Mouse (Mus musculus): ENCODE results near the gene Fam189a2. TPM values are rescaled to one million over a fixed set of nuclear protein-coding genes. Genes with fewer than 3 reads are reported as not detected.

Fam189a2 gene
- 0.06 and 0.08 TPM in 2 replicates for polyA plus RNA-seq (2015; fragmentation: Nextera tagmentation; extraction: Ambion mirVana)

DNA sequence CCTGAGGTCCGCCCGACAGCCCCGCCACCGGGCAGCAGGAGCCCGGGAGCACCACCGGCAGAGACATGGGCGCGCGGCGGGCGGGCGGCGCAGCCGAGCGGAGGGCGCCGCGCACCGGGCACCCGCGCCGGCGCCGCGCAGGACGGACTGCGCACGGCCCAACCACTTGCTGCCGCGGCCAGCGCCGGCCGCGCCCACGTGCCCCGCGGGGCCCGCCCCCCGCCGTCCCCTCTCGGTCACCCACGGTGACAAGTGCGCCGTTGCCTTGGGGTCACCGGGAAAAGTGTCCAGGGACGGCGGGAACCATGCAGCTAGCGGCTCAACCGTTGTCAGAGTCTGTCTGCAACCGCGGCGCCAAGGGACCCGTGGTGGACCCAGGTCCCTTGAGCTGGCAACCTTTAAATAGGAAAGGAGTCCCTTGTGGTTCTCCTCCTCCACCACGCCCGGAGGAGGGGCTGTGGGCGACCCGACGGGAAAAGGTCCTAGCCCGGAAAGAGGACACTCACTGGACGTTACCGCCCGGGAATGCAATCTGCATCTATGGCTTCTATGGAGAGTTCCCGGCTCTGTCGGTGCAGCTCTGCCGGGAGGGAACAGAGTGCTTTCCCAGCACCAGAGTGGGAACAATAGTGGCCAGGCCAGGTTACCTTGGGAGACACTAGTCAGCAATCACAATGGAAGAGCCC is at the start of gene Fam189a2:
Gene Fam189a2 (minus strand): TSS at position 149 of the 686 bp plus-strand sequence.
- peak; percentile 60 for ATAC-seq (ENCODE audit: low read depth)
- WGBS (ENCODE audit: insufficient replicate concordance) = under 1% methylated on average over 50 of the region's 65 CpGs
- Histone ChIP-seq H3K9me3 (replicated peaks; ENCODE audit: control insufficient read depth, low read length) (no peaks in the 10 kb centered on the region), H3K4me3 (ENCODE audit: low read depth, low read length) (peak within 1 kb of the TSS; percentile 55), H3K4me1 (ENCODE audit: control insufficient read depth, low read depth, low read length) (no peaks in the 10 kb centered on the region), H3K9ac (ENCODE audit: low read depth, low read length) (no peak within 1 kb of the TSS), H3K27ac (ENCODE audit: low read length) (no peak within 1 kb of the TSS), H3K36me3 (ENCODE audit: control insufficient read depth, insufficient read depth) (no peaks in the 10 kb centered on the region), H3K4me2 (ENCODE audit: low read depth, low read length) (peak within 1 kb of the TSS; percentile 60), H3K27me3 (ENCODE audit: control insufficient read depth, insufficient read depth, low read depth, low read length) (peaks cover 42% of the 10 kb centered on the region)

DNA sequence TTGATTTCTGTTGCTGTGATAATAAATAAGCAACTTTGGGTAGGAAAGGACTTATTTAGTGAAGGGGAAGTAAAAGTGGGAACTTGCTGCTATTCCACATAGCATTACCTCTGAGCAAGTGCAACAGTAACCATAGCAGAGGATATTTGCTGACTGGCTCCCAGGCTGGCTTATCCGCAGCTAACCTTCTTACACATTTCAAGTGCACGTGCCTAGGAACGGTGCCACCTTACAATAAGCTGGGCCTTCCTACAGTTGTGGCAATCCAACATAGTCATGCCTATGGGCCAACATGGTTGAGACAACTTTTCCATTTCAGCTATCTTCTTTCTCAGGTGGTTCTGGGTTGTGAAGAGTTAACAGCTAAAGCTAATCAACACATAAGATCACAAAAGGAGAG is 46.8 kb upstream of the Fam189a2 start:
- no peak overlapping the region for H3K4me2 ChIP-seq (ENCODE audit: low read depth, low read length)
- no peak overlapping the region for H3K4me3 ChIP-seq (ENCODE audit: low read depth, low read length)
- no peak overlapping the region for H3K9ac ChIP-seq (ENCODE audit: low read depth, low read length)
- H3K27ac ChIP-seq (ENCODE audit: low read length) = no peak overlapping the region
- no peak for ATAC-seq (ENCODE audit: low read depth)
- no peaks in the 10 kb centered on the region for H3K27me3 ChIP-seq (ENCODE audit: control insufficient read depth, insufficient read depth, low read depth, low read length)
- H3K9me3 ChIP-seq (replicated peaks; ENCODE audit: control insufficient read depth, low read length) = no peaks in the 10 kb centered on the region
- 63% methylated on average over 3 of the region's 3 CpGs for WGBS (ENCODE audit: insufficient replicate concordance)
- no peaks in the 10 kb centered on the region for H3K4me1 ChIP-seq (ENCODE audit: control insufficient read depth, low read depth, low read length)
- H3K36me3 ChIP-seq (ENCODE audit: control insufficient read depth, insufficient read depth) = no peaks in the 10 kb centered on the region

DNA sequence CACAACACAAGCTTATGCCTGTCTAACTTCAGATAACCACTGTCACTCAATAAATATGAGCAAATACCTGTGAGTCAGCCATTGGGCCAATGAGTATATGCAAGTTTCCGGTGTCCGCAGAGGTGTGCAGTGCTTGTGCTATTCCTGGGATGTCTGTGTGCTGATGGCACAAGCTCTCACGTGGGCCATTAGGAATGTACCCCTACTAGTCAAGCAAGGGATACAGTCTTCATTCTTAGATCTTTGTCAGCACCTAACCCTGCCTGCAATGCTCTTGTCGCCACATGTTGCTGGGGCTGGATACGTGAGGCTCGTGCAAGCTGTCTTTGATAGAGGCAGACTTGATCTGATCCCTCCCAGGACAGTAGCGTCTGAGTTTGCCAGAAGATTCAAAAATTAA is 45.7 kb upstream of the Fam189a2 start:
- Histone ChIP-seq H3K27ac (ENCODE audit: low read length) (no peak overlapping the region), H3K4me3 (ENCODE audit: low read depth, low read length) (no peak overlapping the region), H3K9me3 (replicated peaks; ENCODE audit: control insufficient read depth, low read length) (no peaks in the 10 kb centered on the region), H3K27me3 (ENCODE audit: control insufficient read depth, insufficient read depth, low read depth, low read length) (no peaks in the 10 kb centered on the region), H3K36me3 (ENCODE audit: control insufficient read depth, insufficient read depth) (no peaks in the 10 kb centered on the region), H3K9ac (ENCODE audit: low read depth, low read length) (no peak overlapping the region), H3K4me1 (ENCODE audit: control insufficient read depth, low read depth, low read length) (no peaks in the 10 kb centered on the region), H3K4me2 (ENCODE audit: low read depth, low read length) (no peak overlapping the region)
- 64% methylated on average over 7 of the region's 7 CpGs for WGBS (ENCODE audit: insufficient replicate concordance)
- ATAC-seq (ENCODE audit: low read depth) = no peak

DNA sequence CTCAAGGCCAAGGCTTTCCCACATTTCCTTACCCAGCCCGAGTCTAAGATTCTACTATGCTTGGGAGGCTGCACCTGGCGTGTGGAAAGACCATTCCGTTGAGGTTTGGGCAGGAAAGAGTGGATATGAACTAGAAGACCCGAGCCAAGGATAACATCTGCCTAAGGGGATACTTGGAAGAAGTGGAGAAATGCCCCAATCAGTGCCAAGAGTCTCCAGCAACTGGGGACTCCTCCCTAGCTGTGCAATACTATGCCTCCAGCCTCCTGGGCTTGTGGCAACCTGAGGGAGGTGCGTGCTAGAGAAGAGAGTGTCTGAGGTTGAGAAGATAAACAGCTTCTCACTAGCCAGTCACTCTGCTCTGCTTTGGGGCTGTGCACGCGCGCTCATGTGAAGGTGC is 45.1 kb upstream of the Fam189a2 start:
- H3K4me2 ChIP-seq (ENCODE audit: low read depth, low read length) = no peak overlapping the region
- no peaks in the 10 kb centered on the region for H3K9me3 ChIP-seq (replicated peaks; ENCODE audit: control insufficient read depth, low read length)
- no peak for ATAC-seq (ENCODE audit: low read depth)
- H3K9ac ChIP-seq (ENCODE audit: low read depth, low read length) = no peak overlapping the region
- WGBS (ENCODE audit: insufficient replicate concordance) = 74% methylated on average over 8 of the region's 8 CpGs
- H3K4me3 ChIP-seq (ENCODE audit: low read depth, low read length) = no peak overlapping the region
- no peak overlapping the region for H3K27ac ChIP-seq (ENCODE audit: low read length)
- H3K4me1 ChIP-seq (ENCODE audit: control insufficient read depth, low read depth, low read length) = no peaks in the 10 kb centered on the region
- no peaks in the 10 kb centered on the region for H3K27me3 ChIP-seq (ENCODE audit: control insufficient read depth, insufficient read depth, low read depth, low read length)
- H3K36me3 ChIP-seq (ENCODE audit: control insufficient read depth, insufficient read depth) = no peaks in the 10 kb centered on the region

DNA sequence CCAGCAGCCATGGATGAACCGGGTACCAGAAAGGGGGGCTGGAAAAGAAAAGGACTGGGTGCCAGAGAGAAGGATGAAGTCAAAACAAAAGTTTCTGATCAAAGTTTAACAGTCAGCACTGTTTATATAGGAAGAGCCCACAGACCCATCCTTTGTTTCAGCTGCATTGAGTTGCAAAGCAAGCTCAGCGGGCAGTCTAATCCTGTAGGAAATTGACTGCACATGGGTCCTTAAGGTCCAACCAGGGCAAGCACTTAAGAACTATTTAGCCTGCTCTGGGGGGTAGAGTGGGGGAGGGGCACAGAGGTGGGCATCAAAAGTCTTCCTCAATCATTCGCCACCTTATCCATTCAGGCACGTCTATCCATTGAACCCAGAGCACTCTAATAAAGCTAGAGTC is 42.3 kb upstream of the Fam189a2 start:
- Histone ChIP-seq H3K27ac (ENCODE audit: low read length) (no peak overlapping the region), H3K4me3 (ENCODE audit: low read depth, low read length) (no peak overlapping the region), H3K4me2 (ENCODE audit: low read depth, low read length) (no peak overlapping the region), H3K9ac (ENCODE audit: low read depth, low read length) (no peak overlapping the region), H3K36me3 (ENCODE audit: control insufficient read depth, insufficient read depth) (no peaks in the 10 kb centered on the region), H3K27me3 (ENCODE audit: control insufficient read depth, insufficient read depth, low read depth, low read length) (no peaks in the 10 kb centered on the region), H3K4me1 (ENCODE audit: control insufficient read depth, low read depth, low read length) (no peaks in the 10 kb centered on the region), H3K9me3 (replicated peaks; ENCODE audit: control insufficient read depth, low read length) (no peaks in the 10 kb centered on the region)
- 64% methylated on average over 4 of the region's 4 CpGs for WGBS (ENCODE audit: insufficient replicate concordance)
- no peak for ATAC-seq (ENCODE audit: low read depth)

DNA sequence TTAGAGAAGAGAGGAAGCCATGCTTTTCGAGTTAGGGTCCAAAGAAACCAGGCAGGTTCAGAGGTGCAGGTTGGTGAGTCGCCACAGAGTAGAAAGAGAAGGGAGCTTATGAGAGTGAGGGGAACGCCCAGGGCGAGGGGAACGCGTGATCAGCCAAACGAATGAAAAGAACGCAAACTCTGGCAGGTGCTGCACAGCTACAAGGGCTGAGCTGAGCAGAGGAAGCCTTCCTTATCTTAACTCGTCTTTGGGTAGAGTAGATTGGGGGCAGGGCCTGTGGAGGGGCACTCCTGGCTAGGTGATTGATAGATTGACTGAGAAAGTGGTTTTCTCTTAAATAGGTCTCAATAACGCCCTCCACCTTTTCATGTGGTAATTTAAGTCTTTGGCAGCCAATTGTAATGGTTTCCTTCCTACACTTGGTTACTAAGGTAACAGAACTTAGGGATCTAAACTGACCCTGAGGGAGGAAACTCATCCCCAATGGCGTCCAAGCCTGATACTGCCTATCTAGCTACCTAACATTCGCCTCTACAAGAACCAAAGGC is 33.6 kb upstream of the Fam189a2 start:
- ATAC-seq (ENCODE audit: low read depth) = no peak

DNA sequence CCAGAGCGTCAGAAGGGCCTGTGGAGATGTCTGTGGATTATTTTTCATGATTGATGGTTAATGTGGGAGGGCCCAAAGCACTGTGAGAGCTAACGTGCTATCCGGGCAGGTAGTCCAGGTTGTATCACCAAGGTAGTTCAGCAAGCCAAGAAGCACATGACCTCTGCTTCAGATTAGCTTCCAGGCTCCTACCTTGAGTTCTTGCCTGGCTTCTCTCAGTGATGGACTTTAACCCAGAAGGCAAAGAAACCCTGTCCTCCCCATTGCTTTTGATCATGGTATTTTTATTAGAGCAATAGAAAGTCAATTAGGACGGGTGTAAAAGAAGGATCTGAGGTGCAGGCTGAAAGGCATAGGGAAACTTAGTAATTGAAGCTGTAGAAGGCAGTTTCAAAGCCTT is 32.8 kb upstream of the Fam189a2 start:
- Histone ChIP-seq H3K27ac (ENCODE audit: low read length) (no peak overlapping the region), H3K36me3 (ENCODE audit: control insufficient read depth, insufficient read depth) (no peaks in the 10 kb centered on the region), H3K9ac (ENCODE audit: low read depth, low read length) (no peak overlapping the region), H3K9me3 (replicated peaks; ENCODE audit: control insufficient read depth, low read length) (no peaks in the 10 kb centered on the region), H3K4me3 (ENCODE audit: low read depth, low read length) (no peak overlapping the region), H3K4me1 (ENCODE audit: control insufficient read depth, low read depth, low read length) (no peaks in the 10 kb centered on the region), H3K4me2 (ENCODE audit: low read depth, low read length) (no peak overlapping the region), H3K27me3 (ENCODE audit: control insufficient read depth, insufficient read depth, low read depth, low read length) (no peaks in the 10 kb centered on the region)
- WGBS (ENCODE audit: insufficient replicate concordance) = 51% methylated on average over 4 of the region's 4 CpGs
- no peak for ATAC-seq (ENCODE audit: low read depth)

More for the DNA sequence above, 33.6 kb upstream of the Fam189a2 start:
- H3K4me2 ChIP-seq (ENCODE audit: low read depth, low read length) = no peak overlapping the region
- no peak overlapping the region for H3K27ac ChIP-seq (ENCODE audit: low read length)
- H3K4me1 ChIP-seq (ENCODE audit: control insufficient read depth, low read depth, low read length) = no peaks in the 10 kb centered on the region
- no peak overlapping the region for H3K4me3 ChIP-seq (ENCODE audit: low read depth, low read length)
- H3K9ac ChIP-seq (ENCODE audit: low read depth, low read length) = no peak overlapping the region
- H3K9me3 ChIP-seq (replicated peaks; ENCODE audit: control insufficient read depth, low read length) = no peaks in the 10 kb centered on the region
- H3K36me3 ChIP-seq (ENCODE audit: control insufficient read depth, insufficient read depth) = no peaks in the 10 kb centered on the region
- no peaks in the 10 kb centered on the region for H3K27me3 ChIP-seq (ENCODE audit: control insufficient read depth, insufficient read depth, low read depth, low read length)
- 39% methylated on average over 12 of the region's 12 CpGs for WGBS (ENCODE audit: insufficient replicate concordance)

DNA sequence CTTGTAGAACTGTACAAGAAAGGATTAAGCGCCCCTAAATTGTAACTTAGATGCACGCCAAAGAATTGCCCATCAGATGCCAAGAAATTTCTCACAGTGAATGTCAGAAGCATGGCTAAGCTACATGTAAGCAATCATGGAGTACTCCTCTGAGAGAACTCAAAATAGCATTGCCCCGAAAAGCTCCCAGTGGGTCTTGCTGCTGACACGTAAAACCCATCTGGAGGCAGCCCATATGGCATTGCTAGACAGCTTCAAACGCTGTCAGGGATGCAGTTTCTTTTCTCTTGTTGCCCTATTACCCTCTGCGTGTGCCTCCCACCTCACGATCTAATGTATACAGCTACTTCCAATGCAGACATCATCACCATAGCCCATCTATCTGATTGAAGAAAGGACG is 28.0 kb upstream of the Fam189a2 start:
- H3K36me3 ChIP-seq (ENCODE audit: control insufficient read depth, insufficient read depth) = no peaks in the 10 kb centered on the region
- no peaks in the 10 kb centered on the region for H3K27me3 ChIP-seq (ENCODE audit: control insufficient read depth, insufficient read depth, low read depth, low read length)
- no peak overlapping the region for H3K4me3 ChIP-seq (ENCODE audit: low read depth, low read length)
- no peaks in the 10 kb centered on the region for H3K9me3 ChIP-seq (replicated peaks; ENCODE audit: control insufficient read depth, low read length)
- WGBS (ENCODE audit: insufficient replicate concordance) = 69% methylated on average over 8 of the region's 8 CpGs
- H3K9ac ChIP-seq (ENCODE audit: low read depth, low read length) = no peak overlapping the region
- H3K4me1 ChIP-seq (ENCODE audit: control insufficient read depth, low read depth, low read length) = no peaks in the 10 kb centered on the region
- no peak overlapping the region for H3K4me2 ChIP-seq (ENCODE audit: low read depth, low read length)
- no peak overlapping the region for H3K27ac ChIP-seq (ENCODE audit: low read length)
- no peak for ATAC-seq (ENCODE audit: low read depth)

DNA sequence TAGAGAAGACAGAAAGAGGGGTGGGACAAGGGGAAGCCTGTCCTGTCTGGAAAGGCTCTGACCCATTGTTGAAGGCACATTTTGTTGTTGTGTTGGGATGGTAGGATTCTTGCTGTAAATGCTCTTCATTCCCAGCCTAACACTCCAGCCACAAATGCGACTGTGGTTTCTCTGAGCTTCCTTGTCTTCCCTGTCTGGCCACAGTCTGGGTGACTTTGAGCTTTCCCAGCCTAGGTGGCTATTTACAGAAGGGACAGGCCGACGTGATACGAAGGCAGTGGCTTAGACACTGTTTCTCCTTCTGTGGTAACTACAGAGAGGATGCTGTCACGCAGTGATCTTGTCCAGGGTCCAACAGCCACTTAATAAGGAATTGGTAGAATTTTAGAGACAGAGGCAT is 27.2 kb upstream of the Fam189a2 start:
- Histone ChIP-seq H3K27me3 (ENCODE audit: control insufficient read depth, insufficient read depth, low read depth, low read length) (no peaks in the 10 kb centered on the region), H3K27ac (ENCODE audit: low read length) (no peak overlapping the region), H3K4me1 (ENCODE audit: control insufficient read depth, low read depth, low read length) (no peaks in the 10 kb centered on the region), H3K36me3 (ENCODE audit: control insufficient read depth, insufficient read depth) (no peaks in the 10 kb centered on the region), H3K4me3 (ENCODE audit: low read depth, low read length) (no peak overlapping the region), H3K9ac (ENCODE audit: low read depth, low read length) (no peak overlapping the region), H3K4me2 (ENCODE audit: low read depth, low read length) (no peak overlapping the region), H3K9me3 (replicated peaks; ENCODE audit: control insufficient read depth, low read length) (no peaks in the 10 kb centered on the region)
- ATAC-seq (ENCODE audit: low read depth) = no peak
- WGBS (ENCODE audit: insufficient replicate concordance) = 45% methylated on average over 5 of the region's 5 CpGs
